Mouse (Mus musculus) megakaryocyte-erythroid progenitor cell, adult 5-6 weeks (primary cell): ENCODE results near the gene Tspan31. TPM values are rescaled to one million over a fixed set of nuclear protein-coding genes. Genes with fewer than 3 reads are reported as not detected.
"Not testable (repeated sequence)": the region's sequence is repeated elsewhere in the genome, so short reads cannot be mapped to it uniquely, and the experiment has no call there.

Source experiments
- ATAC-seq: replicated peaks from 2 replicates; pipeline ENCODE4 v1.8.0; 2016; ENCODE audit warnings: mild to moderate bottlenecking, inconsistent platforms; ENCODE audit not compliant: severe bottlenecking, poor library complexity, low FRiP score, low TSS enrichment
- total RNA-seq, 2 experiments: library from RNA; stranded (forward) in 1 of 2; stranded (reverse) in 1 of 2; fragments of 200-1000, 215-1000 nt in 1 of 2; fragments of >200 nt in 1 of 2; fragmentation: Nextera tagmentation in 1 of 2; gene quantifications; 2 replicates each; pipeline ENCODE4 v1.2.3; 2014 to 2017

The Tspan31 gene
- total RNA-seq, 2 experiments from 2014 or later = 55.3 to 73.9 TPM

DNA sequence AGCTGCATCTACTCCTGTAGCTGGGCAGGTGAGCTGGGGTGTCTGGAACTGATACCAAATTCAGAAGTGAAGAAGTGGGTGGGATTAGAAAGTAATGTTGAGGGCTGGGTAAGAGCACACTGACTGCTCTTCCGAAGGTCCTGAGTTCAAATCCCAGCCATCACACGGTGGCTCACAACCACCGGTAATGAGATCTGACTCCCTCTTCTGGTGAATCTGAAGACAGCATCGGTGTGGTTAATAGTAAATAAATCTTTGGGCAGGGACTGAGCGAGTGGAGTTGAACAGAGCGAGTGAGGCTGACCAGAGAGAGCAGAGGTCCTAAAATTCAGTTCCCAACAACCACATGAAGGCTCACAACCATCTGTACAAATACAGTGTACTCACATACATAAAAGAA, 15.6 kb upstream of the Tspan31 start:
- no peak for ATAC-seq

DNA sequence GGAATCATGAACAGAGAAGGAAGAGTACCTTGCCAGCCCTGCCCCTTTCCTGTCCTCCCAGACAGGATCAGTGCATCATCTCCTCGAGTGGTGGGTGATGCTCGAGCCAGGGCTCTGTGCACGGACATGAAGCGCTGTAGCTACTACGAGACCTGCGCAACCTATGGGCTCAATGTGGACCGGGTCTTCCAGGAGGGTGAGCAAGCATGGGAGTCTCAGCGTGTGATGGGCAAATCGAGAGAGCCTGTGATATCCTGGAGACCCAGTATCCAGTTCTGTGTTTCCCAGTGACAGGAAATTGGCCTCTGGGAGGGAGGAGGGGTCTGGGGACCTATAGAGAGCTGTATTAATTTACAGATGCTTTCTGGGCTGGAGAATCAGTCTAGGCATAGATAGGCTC, 15.0 kb upstream of the Tspan31 start:
- no peak for ATAC-seq

DNA sequence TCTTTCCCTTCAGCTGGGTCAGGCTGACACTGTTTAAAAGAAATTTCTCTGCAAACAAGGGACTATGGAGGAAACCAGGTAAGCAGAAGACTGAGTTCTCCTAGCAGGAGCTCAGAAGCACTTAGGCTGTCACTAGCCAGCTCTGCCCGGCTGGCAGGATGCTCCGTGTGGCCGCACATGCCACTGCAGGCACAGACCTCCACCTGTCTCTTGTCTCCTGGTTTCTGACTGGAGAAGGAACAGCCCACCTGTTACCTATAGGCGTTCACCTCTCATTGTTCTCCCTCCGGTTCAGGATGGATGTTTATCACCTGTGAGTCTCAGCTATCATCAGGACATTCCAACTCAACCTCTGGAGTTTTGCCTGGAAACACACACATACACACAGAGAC, 13.8 kb upstream of the Tspan31 start:
- no peak for ATAC-seq

DNA sequence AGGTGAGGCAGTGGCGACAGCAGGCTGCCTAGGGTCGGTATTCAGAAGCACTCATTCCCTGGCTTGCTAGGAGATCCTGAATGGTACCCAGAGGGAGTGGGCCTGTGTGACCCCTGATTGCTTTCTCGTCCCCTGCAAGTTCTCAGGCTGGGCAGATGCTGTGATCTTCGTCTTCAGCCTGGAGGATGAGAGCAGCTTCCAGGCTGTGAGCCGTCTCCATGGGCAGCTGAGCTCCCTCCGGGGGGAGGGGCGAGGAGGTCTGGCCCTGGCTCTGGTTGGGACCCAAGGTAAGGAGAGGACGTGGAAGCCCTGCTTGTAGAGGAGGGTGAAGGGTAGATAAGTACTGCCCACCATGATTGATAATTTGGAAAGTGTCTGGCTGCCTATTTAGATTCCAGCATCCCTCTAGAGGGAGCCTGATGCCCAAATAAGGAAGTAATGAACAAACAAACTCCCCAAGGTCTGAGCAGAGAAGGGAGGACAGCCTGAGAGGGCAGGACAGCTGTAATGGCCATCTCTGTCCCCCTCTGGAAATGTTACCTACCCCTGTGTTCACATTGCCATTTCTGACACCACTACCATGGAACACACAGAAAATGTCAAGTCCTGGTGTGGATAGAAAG, 13.3 kb upstream of the Tspan31 start:
- ATAC-seq = no peak

DNA sequence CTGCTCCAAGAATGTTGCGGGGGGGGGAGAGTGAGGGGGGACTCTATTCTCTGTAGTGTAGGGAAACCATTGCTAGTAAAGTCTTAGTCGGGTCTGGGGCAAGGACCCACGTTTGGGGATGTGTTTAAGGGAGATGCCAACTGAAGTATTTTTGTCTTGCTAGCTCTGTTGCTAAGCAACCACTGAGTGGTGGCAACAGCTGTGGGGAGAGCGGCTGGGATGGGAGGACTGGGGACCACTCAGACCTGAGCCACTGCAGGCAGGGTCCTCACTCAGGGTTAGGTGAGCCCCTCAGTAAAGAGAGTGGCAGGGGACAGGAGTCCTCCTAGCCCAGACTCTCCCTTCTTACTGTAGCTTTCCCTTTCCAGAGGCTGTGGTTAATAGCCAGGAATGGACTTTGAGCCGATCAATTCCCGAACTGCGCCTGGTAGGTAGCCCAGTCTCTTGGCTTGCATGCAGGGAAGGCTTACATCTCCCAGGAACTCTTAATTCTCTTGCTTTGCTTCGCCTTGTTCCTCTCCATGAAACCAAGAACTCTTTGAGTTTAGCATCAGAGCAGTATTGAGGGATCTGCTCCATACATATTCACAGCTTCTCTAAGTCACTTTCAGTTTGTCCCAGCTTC, 12.0 kb upstream of the Tspan31 start:
- no peak for ATAC-seq

DNA sequence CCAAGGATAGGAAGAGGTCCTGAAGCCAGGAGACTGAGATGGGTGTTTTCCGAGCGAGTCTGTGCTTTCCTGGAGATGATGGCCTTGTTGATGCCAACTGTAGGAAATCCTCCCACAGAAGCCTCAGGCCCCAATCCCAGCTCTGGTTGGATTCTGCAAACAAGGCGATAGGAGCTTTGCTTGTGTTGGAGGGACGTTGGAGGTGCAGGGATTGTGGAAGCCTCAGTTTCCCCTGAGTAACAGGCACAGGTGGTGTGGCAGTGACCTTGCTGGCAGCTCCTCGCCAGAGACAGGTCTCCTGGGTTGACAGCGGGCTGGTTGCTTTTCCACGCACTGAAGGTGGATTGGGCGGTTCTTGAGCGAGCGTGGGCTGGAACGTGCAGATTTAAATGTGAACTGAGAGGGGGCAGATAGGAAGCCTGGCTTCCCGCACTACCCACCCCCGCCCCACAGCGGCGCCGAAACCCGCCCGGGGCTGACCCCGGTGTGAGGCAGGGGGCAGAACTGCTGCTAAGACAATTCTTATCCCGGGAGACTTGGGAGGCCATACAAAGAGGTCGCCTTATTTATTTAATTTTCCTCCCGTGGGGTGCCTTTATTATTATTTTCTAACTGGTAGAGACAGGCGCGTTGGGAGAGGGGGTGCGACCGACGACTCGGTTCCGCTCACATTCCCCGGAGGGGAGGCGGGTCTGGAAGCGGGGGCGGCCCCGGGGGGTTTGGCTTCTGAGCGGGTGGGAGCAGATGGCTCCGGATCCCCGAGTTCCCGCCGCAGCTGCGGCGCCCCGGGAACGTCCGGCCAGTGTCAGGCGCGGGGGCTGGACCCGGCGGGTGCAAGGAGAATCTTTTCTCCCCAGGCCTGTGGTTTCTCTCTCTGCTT, 11.1 kb upstream of the Tspan31 start:
- no peak for ATAC-seq

DNA sequence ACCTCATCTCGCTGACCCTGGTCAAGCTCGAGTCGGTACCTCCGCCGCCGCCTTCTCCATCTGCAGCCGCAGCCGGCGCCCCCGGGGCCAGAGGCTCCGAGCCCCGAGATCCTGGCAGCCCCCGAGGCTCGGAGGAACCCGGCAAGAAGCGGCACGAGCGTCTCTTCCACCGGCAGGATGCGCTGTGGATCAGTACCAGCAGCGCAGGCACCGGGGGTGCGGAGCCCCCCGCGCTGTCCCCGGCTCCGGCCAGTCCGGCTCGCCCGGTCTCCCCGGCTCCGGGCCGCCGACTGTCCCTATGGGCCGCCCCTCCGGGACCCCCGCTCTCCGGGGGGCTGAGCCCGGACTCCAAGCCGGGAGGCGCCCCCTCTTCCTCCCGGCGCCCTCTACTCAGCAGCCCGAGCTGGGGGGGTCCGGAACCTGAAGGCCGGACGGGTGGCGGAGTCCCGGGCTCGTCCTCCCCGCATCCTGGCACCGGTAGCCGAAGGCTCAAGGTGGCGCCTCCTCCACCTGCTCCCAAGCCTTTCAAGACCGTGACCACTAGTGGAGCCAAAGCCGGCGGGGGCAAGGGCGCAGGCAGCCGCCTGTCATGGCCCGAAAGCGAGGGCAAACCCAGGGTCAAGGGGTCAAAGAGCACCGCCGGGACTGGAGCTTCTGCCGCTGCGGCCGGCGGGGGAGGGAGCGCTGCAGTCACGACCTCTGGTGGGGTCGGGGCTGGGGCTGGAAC, 9.8 kb upstream of the Tspan31 start:
- ATAC-seq = no peak

DNA sequence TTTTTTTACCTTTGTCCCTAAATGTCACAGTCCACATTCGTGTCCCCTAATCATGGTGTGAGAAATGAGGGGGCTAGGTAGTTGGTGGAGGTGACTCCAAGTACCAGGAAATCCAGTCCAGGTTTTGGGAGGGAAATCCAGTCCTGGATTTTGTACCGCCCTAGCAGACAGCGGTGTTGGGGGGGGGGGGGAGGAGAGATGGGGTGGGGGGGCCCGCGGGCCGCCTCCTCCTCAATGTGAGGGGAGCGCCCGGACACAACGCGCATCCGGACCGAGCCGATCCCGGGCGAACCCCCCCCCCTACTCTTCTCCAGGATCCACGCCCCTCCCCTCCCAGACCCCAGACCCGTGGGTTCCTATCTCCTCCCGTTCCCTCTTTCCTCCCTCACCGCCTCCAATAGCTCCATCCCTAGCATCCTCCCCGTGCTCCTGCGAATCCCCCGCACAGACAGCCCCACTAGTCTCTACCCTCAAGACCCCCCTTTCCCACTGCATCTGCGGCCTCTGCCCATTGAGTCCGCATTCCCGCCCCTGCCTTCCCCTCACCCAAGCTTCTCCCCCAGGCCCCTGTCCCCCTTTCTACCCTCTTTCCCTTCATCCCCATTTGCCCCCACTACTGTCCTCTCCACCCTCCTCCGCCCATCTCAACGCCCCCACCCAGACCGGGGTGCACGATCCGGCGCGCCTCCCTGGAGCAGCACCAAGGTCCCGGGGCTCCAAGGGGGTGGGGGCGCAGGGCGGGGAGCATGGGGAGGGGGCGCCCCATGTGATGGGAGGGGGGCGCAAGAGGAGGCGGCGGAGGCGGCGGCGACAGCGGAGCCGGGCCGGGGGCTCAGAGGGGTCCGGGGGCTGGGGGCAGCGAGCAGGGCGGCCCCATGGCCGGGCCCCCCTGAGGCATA, 8.9 kb upstream of the Tspan31 start:
- ATAC-seq = no peak

DNA sequence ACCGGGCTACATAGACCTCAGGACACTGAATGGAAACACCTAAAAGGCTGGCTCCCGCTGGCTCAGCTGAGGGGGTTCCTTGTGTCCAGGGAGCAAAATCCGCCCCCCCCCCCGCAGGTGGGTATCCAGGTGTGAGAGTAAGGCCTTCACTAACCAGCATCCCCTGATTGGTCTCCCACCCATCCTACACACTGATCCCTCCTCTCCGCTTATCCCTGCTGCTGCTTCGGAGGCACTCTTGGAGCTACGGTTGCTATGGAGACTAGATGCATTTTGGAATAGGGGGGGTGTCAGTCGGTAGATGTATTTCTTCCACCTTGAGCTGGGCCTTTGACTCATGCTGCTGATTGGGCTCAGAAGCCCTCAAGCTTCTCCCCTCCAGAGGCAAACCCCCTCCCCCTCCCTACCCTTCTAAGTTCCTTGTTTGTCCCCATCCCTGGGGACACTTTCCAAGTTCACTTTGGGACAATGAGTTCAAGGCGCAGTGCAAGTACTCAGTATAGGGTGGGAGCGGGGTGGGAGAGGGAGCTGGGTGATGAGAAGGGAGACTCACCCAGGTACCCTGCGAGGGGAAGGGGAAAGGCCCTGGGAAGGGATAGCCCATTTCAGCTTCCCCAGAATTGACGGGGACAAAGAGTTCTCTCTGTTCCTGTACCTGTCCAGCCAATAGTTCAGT, 8.1 kb upstream of the Tspan31 start:
- ATAC-seq = no peak

DNA sequence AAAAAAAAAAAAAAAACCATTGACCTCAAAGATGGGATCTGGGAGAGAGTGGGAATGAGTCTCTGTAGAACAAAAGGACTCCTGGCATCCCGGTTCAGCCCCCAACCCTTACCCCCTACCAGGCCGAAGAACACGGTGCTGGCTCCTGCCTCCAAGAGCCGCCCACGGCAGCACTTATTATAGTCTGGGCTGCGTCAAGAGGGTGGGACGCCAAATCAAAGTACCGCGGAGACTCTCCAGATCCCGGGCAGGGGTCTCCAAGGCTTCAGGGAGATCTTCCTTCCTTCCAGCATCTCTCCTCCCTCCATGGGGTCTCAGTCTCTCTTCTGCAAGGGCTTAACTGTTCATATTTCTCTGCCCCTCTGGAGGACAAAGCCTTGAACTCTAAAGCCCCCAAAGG, 7.5 kb upstream of the Tspan31 start:
- no peak for ATAC-seq

DNA sequence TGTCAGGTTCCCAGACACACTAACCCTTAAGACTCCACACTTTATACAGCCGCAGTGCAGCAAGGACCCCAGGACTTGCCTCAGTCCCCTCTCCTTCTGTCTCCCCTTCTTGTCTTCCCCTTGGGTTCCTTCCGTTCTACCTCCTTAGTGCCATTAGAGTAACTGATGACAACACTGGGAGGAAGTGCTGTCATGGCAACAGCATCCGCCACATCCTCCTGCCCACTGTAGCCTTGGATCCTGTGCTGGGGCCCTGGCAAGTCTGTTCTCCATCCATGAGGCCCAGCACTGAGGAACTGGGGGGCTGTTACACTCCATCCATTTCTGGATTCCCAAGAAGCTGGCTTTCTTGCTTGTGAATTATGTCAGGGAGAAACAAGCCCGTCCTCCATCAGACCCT, 6.0 kb upstream of the Tspan31 start:
- ATAC-seq = 0 out of 2 replicates have a peak, but pooled peaks have one; percentile 17

DNA sequence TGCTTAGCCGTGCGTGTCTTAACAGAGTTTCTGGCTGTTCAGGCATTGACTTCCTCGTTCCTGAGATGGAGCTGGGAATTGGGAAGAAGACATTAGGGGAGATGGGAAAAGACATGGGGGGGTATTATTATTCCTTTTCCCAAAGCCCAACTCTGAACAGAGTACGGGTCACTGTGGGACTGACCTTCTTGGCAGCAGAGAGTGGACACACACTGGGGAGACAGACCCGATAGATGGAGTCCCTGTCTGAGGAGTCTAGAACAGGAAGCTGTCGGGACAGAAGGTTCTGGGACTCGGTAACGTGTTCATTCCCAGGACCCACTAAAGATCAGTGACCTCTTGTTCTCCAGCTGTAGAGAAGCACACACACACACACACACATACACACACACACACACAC, 5.6 kb upstream of the Tspan31 start:
- ATAC-seq = no peak

DNA sequence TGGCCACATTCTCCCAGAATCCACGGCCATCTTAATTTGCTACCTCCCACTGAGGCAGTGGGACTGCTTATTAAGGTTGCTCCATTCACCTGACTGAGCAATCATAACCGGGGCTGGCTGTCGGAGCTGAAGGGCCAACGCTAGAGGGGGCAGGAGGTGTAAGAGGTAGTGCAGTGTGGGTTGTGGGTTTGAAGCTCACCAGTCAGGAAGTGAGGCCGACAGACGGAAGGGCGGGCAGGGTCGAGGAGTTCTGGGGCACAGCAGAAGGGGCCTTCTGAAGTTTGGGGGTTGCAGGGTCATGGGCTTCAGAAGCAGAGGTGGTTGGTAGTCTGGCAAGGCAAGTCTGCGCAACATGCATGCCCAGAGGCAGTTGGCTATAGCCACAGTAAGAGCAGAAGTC, 5.0 kb upstream of the Tspan31 start, which contains the start of gene Agap2:
Gene Agap2 (plus strand): TSS at position 205 of the 400 bp plus-strand sequence.
- ATAC-seq = peak; percentile 74

DNA sequence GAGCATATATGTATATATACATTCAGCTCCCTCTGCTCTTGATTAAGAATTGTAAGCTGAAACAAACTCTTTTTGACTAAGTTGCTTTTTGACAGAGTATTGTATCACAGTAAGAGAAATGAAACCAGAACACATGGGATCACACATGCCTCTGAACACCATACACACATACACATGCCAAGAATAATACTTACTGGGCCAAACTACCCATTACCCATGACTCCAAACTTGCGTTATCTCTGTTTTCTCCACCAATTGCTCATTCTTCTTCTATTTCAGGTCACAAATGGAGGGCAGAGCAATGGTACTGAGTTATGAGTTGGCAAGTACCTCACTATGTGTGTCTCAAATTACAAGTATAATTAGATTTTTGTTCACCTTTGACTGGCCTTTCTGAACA, 3.9 kb upstream of the Tspan31 start:
- ATAC-seq = no peak

DNA sequence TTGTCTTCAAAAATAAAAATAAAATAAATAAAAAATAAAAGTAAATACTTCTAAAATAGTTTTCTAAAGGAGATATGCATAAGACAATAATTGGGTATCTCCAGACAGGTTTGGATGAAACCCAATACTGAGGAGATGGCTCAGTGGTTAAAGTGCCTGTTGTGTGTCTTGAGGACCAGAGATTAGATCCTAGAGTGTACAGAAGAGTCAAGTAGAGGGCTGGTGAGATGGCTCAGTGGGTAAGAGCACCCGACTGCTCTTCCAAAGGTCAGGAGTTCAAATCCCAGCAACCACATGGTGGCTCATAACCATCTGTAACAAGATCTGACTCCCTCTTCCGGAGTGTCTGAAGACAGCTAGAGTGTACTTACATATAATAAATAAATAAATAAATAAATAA, 2.9 kb upstream of the Tspan31 start:
- not testable (repeated sequence) for ATAC-seq

DNA sequence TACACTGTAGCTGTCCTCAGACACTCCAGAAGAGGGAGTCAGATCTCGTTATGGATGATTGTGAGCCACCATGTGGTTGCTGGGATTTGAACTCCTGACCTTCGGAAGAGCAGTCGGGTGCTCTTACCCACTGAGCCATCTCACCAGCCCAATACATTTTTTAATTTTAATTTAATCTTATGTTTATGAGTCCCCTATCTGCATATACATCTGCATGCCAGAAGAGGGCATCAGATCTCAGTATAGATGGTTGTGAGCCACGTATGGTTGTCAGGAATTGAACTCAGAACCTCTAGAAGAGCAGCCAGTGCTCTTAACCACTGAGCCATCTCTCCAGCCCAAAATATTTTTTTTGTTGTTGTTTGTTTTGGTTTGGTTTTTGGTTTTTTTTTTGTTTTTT, 2.2 kb upstream of the Tspan31 start:
- not testable (repeated sequence) for ATAC-seq

DNA sequence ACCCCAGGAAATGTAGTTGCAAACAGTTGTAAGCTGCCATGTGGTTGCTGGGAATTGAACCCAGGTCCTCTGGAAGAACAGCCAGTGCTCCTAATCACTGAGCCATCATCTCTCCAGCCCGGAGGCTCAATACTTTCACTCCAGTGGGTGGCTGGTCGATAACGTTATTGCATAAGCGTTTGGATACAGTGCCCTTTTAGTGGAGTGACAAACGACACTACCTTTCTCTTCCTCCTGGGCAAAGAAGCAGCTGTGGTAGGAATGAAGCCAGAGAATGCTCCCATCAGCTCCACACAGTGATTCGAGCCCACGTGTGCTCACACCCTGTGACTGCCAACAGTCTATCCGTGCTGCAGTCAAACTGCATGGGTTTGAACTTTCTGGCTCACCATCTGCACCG, 1.1 kb upstream of the Tspan31 start:
- ATAC-seq = no peak
